Mouse (Mus musculus): ENCODE data around the gene Btbd35f15.
"Not testable (repeated sequence)": the region's sequence is repeated elsewhere in the genome, so short reads cannot be mapped to it uniquely, and the experiment has no call there.

The Btbd35f15 gene

DNA sequence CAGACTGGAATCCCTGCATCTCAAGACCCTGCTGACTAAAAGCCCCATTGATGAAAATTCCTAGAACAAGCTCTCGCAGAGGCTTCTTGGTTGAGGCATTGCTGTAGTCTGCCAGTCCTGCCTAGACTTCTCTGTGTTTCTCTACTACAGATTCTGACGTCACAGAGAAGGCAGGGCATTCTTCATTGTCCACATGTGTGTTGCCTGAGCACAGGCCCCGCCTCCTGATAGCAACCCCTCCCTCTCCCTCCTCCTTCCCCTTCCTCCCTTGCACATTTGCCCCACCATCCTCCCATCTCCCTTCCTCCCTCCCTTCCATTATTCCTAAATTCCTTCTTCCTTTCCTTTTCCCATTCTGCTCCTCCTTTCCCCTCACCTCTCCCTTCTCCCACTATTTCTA lies at the start of gene Btbd35f15:
Gene Btbd35f15, minus strand, starts transcription at position 101 of the 400 bp plus-strand sequence.
- DNase-seq: not testable (repeated sequence)
